Mouse (Mus musculus) mouse trophoblast stem cell (cell line): Measurements from ENCODE around the gene Cd6.

Experiments
- in situ Hi-C, 2 experiments: fragments of 300-500 bp; cut with MseI, MboI; formaldehyde crosslinking; loops; 2 replicates in 1 of 2; 3 replicates in 1 of 2; pipeline ENCODE4 v1.15.1; 2025

Cd6 gene

DNA sequence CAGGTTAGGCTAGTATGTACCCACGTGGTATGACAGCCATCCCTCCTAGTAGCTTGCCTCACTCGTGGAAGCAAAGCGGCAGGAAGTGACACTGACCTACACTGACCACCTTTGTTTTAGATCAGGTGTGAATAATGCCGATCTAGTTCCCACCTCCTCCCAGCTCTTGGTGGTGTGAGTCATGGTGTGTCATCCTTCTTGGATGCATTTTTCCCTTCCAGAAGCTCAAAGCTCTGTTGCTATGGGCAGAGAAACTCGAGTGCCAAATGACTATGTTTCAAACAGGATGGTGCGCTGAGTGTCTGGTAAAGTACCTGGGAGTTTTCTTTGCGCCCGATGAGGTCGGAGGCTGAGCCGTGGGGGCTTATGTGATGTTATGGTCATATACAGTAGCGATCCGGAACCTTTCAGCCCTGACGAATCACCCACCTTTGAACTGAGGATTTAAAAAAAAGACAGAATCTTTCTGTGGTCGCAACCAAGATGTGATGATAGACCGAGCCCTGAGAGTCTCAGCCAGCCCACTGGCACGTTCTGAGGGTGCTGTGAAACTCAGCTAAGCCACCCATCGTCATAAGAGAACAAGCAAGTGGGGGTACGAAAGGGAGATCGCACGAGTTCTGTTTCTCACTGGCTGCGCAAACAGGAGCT is 66.4 kb downstream of the Cd6 start:
- in situ Hi-C loops = no loop called here

DNA sequence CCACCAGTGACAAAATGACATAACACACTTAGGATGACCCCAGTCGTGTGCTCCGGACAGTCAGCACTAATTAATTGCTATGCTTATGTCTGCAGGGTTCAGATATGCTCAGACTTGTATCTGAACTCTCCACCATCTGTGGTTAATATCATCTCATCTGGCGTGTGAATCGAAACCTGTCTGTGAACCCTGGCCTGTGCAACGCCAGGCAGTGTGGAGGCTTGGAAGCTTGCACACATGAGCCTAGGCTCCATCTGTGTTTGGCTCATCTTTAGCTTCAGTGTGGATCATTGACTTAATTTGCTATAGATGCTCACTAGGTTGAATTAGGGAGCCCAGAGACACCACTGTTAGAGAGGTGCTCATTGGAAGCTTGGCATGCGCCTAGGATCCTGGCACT is 67.4 kb downstream of the Cd6 start:
- in situ Hi-C loops = no loop called here

DNA sequence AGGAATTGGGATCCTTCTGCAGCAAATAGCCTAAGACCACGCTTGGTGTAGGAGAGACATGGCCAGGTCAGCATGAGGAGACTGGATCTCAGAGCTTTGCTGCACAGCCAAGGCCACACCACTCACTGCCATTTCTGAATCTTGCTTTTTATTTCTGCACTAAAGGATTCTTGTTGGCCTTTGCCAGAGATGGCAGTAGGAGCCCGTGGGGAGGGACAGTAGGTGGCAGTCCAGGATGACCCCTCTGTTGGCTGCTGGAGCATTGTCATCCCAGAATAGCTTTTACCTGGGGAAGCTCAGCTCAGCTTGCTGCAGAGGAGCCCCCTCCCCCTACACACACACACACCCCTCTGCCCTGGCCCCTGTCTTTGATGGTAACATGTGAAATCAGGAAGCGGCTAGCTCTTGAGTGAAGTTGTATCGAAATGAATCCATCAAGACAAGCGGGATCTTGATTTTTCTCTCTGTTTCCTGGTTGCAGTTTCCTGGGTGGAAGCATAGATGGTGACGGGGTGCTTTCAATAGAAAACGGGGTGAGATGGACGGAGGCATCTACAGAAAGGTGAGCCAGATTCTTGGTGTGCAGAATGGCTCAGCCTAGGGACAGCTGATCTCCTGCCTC is 68.0 kb downstream of the Cd6 start:
- in situ Hi-C loops = no loop called here

DNA sequence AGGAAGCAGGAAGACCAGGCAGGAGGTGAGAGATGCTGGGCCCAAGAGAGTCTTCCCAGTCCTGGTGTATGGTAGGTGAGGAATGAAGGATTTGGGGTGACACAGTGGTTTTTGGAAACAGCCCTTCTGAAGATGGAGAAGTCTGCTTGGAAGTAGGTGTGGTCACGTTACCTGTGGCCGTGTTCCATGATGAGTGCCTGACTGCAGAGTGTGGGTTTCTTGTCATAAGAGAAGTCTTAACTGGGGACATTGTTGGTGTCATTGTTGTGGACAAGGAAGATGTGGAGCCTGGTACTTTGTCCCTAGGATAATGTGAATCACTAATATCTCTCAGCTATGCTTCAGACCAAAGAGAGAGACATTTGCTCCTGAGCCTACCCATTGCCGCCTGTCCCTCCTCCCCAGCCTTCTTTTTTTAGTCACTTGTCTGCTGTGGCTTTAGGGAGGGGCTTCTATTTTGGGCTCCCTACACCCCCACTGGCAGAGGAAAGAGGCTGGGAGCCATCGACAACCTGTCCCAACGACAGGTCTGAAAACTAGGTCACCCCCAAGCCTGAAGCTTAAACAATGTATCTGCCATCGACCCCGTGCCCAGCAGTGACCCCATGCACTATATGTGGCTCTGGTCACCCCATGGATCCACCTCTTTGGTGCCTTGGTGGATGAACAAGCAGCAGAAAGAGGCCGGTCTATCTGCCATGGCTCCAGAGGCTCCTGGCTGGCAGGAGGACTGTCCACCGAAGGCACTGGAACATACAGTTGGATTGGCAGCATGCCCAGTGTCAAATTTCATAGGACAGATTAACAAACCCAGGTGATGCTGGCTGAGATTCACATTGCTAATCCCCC is 69.7 kb downstream of the Cd6 start:
- in situ Hi-C loops = no loop called here

DNA sequence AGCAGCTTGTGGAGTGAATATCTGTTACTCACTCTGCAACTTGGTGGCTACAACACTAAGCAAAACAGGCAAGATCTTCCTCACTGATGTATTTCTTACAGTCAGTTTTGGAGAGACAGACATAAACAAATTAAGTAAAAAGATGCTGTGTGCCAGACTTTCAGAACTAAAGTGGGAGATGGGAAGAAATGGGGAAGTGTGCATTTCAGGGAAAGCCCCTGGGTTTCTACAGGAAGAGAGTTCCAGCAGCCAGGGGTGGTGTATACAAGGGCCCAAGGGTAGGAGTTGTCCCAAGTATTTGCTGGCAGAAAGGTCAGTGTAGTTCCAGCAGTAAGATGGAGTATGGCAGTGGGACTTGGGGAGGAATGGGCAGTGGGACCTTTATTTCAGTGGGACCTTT is 70.3 kb downstream of the Cd6 start:
- in situ Hi-C loops = no loop called here

DNA sequence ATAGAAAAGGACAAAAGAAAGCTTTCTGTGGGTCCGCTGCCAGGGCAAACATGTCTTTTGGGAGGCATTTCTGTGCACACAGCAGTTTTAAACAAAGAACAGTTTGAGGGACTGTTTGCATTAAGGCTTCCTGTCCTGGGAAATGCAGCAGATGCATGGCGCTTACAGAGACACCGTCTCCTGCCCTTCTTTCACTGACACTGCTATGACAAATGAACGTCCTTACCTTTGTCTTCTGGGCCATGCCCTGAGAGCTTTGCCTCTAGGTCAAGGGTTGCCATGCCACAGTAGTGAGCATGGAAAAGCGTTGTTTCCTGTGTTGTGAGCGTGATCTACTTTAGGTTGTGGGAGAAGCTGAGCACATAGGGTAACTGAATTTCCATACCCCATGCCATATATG is 71.2 kb downstream of the Cd6 start:
- in situ Hi-C loops = no loop called here

DNA sequence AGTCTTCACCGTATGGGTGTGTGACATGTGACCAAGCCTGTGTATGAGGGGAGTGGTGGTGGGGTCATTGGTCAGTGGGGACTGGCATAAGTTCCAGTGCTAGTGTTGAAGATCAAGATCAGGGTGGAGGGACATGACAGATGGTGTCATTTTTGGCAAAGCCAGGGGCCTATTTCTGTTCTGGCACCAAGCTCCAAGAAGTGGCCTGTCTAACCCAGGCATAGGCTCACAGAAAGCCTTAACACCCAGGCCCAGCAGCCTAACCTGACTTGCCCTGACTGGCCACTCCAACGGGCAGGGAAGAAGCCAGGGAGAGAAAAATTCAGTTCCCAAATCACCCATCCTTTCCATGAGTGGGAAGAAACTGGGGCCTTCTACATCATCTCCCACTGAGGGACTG is 72.3 kb downstream of the Cd6 start:
- in situ Hi-C loops = no loop called here

DNA sequence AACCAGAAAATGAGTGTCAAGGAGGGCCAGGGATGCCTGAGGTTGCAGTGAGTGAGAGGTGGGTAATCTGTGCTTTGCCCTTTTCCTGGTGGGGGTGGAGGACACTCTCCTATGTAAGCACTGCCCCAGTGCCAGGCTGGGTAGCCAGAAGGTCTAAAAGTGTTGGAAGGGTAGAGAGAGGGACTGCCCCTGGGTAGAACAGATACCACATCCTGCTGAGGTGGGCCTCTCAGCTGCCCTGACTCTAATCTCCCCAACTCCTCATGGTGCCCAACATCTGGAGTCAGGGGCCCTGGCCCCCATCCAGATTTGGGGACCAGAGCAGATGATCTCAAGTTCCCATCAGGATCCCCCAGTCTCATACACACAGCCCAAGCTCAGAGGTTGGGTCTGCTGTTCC is 72.7 kb downstream of the Cd6 start:
- in situ Hi-C loops = no loop called here

DNA sequence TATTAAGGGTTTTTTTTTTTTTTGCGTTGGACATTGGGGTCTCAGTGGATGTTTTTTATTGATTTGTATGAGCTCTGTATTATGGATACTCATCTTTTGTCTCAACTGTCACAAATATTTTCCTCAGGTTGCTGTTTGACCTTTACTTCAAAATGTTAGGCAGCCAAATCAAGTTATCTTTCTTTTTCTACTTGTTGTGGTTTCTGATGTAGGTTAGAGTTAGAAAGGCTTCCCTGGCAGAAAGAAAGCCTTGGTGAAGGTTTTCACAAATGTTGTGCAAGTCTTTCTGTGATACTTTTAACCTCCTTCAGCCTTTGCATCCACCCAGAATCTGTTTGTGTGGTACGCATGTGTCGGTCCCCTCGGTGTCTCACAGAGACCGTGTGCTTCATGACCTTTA is 77.2 kb downstream of the Cd6 start:
- in situ Hi-C loops = no loop called here

DNA sequence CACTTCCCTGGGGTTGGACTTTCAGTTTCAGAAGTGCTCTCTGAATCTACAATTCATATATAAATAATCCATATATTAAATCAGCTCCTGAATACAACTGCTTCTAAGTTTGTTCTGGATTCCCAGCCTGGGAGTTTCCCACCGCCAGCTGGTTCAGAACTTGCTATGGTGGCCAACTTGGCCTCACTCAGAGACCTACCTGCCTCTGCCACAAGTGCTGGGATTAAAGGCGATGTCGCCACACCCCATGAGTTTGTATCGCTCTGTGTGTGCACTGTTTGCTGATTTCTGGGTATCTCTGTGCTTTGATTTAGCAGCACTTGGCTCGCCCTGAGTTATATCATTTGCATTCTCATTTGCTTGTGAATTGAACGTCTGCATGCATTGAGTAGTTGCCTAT is 77.8 kb downstream of the Cd6 start:
- in situ Hi-C loops = no loop called here

DNA sequence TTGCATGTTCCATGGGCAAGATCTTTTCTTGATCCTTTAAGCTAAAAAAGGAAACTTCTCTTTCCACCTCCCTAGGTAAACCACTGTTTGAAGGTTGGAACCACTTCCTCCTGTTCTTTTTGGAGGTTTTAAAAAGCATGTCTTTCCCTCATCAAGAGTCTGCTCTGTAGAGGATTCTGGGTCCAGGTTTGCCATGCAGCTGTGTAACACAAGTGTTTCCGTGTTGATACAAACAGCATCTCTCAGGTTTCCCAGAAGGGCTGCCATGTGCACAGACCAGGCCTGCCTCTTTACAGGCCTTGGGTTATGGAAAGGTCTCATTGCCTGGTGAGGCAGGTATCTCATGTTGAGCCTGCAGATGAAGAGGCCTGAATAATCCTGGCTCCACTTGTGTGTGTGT is 78.3 kb downstream of the Cd6 start:
- in situ Hi-C loops = no loop called here

DNA sequence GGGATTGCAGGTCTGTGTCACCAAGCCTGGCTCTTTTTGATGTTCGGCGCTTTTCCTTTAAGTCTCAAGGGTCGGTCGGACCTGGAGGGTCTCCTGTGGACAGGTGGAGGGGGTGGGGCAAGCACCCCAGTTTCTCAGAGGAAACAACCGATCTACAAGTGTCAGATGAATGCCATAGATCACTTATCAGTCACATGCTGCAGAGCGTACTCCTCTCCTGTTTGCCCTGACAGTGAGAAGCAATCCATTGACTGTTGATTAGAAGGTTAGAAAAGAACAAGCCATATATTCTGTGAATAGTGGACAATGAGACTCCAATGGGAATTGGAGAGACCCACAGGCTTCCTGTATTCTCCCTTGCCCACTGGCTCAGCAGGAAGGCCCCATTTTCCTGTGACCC is 79.7 kb downstream of the Cd6 start:
- in situ Hi-C loops = no loop called here

DNA sequence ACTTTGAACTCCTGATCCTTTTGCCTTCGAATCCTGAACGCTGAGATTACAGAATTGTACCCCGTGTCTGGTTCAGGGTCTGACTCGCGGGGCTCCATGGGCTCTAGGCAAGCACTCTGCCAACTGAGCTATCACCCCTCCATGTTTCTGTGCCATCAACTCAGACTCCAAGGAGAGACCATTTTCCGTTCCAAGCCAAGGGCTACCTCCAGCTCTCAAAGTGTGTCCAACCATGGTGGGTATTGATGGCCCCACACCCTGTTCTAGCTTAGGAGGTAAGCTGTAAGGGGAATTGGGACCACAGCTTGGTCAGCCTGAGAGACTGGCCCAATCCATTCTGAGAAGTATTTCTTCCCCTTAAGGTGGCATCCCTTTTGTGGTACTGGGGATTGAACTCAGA is 80.6 kb downstream of the Cd6 start:
- in situ Hi-C loops = no loop called here

DNA sequence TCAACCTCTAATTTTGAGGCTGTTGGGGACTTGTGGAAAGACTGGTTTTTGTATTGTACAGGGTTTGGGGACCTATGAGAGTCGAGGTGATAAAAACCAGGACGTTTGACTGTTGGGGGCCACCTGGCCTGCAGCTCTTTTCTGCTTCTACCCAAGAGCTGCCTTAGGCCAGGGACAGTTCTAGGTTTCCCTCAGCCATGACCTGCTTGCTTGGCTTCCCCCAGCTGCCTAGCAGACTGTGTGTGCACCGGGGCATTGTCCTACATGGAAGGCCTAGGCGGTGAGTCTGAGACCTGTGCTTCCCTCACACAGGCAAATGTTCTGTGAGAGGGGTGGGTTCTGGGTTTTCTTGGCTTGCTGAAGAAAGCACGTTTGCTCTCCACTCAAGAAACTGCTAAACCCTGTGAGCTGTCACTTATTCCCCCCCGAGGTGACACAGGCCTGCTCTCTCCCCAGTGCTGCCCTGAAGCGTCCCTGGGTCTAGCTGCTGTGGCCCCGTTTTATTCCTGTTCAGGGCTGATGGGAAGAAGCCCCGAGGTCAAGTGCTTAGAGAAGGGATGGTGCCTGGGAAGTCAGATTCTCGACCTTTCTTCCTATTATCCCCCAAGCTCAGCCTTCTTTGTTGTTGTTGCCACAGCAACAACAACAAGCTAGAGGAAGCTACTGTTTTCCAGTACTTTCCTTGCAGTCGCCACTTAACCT is 81.3 kb downstream of the Cd6 start:
- in situ Hi-C loops = no loop called here

DNA sequence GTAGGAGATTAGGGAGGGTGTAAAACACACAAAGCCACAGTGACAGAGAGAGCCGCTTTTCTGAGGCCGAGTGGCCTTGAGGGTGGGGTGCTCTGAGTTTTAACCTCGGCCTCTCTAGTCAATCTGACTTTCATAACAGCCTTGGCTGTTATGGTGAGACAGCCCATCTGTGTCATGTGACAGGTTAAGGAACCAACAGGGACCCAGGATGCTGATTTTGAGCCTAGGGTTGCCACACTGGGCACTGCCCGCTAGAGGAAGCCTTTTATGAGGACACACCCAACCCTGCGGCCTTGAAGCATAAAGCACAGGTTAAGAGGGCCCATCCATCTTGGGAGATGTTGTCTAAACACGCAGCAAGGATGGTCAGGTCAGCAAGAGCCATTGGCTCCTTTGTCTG is 82.1 kb downstream of the Cd6 start:
- in situ Hi-C loops = no loop called here

DNA sequence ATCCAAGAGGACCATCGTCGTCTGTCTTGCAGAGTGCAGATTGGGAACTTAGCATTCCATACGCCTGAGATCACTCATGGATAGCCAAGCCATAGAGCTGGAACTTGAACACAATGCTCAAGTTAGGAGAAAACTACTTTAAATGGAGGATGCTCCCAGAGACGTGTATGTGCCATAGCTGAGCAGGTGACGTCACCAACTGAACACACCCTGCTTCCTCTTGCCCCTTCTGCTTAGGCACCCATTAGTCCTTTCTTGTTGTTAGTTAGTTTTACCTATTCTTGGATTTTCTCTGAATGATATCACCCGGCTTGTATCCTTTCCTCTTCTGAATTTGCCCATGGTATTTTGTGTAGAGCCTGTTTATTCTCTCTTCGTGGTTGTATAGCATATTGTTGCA is 82.7 kb downstream of the Cd6 start:
- in situ Hi-C loops = no loop called here

DNA sequence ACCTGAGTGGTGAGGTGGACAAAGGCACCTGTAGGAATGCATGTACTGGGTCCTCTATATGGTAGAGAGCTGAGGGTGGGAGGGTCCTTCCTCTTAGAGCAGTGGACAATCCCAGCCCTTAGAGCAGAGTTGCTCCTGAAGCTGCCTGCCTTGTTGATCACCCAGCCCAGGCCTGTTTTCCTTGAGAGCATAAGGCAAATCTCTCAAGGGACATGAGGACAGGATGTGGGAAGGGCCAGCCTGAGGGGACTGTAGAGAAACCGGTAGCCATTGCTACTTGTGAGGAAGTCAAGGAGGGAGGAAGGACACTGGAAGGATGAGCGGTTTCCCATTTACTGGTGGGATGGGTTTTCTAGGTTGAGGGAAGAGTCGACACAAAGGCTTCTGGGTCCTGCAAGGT is 87.3 kb downstream of the Cd6 start:
- in situ Hi-C loops = no loop called here

DNA sequence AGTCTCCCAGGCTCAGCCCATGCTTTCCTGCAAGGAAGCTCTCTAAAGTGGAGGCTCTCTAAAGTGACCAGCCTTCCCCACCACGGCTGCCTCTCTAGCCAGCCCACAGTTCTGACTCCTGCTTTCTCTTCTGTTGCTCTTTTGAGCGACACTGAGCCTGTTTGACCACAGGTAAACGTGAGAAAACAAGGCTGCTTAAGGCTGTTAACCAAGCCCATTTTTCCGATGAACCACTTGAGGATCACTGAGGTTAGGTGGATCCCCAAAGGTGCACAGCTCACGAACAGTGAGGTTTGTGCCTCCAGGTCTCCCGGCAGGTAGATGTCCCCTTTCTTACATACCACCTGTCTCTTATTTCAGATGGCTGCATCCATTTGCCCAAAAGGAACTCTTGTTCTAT is 87.7 kb downstream of the Cd6 start:
- in situ Hi-C loops = no loop called here

DNA sequence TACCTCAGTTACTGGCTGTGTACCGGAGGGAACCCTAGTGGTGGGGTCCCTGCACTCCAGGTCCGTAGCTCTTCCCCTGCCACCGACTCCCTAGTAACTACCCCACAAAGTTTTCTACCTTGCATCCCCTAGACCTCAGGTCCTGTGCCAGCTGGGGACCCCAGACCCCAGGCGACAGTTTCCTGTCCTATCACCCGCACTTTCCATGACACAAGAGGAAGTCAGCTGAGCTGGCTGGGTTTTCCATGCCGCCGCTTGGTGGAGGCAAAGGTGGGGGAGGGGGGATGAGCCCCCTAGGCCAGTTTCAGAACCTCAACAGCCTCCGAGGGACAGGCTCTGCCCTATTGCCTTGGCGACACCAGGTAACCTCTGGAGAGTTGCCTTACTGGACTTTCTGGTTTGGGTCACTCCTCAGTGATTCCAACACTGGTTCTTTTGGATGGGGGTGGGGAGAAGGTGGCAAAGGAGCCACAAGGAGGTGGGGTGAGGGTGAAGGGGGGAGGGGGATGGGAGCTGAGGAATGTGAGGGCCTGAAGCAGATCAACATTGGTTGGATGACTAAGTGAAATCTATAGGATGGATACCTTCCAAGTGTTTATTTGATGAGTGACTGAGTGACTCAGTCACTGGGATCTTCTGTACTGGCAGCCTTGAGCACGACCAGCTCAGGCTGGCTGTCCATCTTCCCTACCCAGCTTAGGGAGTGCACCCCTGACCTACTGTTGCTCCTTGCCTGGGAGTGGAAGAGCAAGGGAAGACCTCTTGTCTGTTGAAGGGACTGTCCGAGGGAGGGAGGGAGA is 89.0 kb downstream of the Cd6 start:
- in situ Hi-C loops = no loop called here

DNA sequence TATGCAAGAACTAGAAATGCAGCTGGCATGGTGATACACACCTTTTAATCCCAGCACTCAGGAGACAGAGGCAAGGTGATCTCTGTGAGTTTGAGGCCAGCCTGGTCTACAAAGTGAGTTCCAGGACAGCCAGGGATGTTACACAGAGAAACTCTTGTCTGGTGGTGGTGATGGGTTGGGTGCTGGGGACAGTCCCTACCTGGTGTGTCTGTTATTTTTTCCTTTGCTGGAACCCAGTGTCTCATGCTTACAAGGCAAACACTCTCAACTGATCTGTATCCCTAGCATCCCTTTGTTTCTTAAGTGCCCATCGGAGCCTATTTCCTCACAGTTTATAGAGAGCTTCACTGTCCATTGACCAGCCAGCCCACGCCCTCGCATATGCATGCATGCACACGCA is 89.9 kb downstream of the Cd6 start:
- in situ Hi-C loops = no loop called here
